Mouse (Mus musculus) heart, postnatal 10 days (tissue): ENCODE measurements around the gene Sh2d6. TPM values are rescaled to one million over a fixed set of nuclear protein-coding genes. Genes with fewer than 3 reads are reported as not detected.
"Not testable (repeated sequence)": the region's sequence is repeated elsewhere in the genome, so short reads cannot be mapped to it uniquely, and the experiment has no call there.

Source experiments
- DNase-seq, 2 experiments: peaks; one replicate each; pipeline ENCODE4 v3.0.0; 2021
- intact Hi-C: fragments of 180-260 bp; cut with DNase I; formaldehyde crosslinking; loops from one replicate; pipeline ENCODE4 v1.15.1; 2025
- total RNA-seq, 2 experiments: library from RNA; stranded (reverse); gene quantifications; 2 replicates each; pipeline ENCODE4 v1.2.3; 2021

Gene Sh2d6
- total RNA-seq, 2 experiments from 2014 or later, result 0.40 TPM; not detected in 1

- no peak for DNase-seq
- intact Hi-C loops, result loop anchor here (5.0 kb wide), 1 partner anchor 73 kb away; the partner anchor contains the start of gene Mat2a
These were observed 11.6 kb downstream of the Sh2d6 start for GRCm38 (mm10) chr6:72509872-72510435.

- DNase-seq, result no peak
- intact Hi-C loops, result no loop called here
These were observed 12.9 kb downstream of the Sh2d6 start for GRCm38 (mm10) chr6:72508596-72508995.

GRCm38 (mm10) chr6:72506104-72506503, 15.4 kb downstream of the Sh2d6 start:
- intact Hi-C loops, result no loop called here
- no peak for DNase-seq

GRCm38 (mm10) chr6:72503939-72504338, 17.6 kb downstream of the Sh2d6 start:
- intact Hi-C loops, result no loop called here
- peak; percentile 55 to 65 for DNase-seq

- intact Hi-C loops, result no loop called here
- no peak for DNase-seq
These were observed 18.2 kb downstream of the Sh2d6 start for GRCm38 (mm10) chr6:72503309-72503708.

GRCm38 (mm10) chr6:72498950-72499349, 22.6 kb downstream of the Sh2d6 start:
- intact Hi-C loops, result no loop called here
- no peak for DNase-seq

GRCm38 (mm10) chr6:72492892-72493291, 28.6 kb downstream of the Sh2d6 start:
- peak in 1 of 2 experiments; percentile 36 for DNase-seq
- intact Hi-C loops, result loop anchor here (5.0 kb wide), 1 partner anchor 34 kb away; no protein-coding TSS in a partner anchor

GRCm38 (mm10) chr6:72491151-72491550, 30.4 kb downstream of the Sh2d6 start:
- intact Hi-C loops, result loop anchor here (5.0 kb wide), 1 partner anchor 36 kb away; no protein-coding TSS in a partner anchor
- peak; percentile 46 to 47 for DNase-seq

- DNase-seq, result no peak
- intact Hi-C loops, result no loop called here
These were observed 32.0 kb downstream of the Sh2d6 start for GRCm38 (mm10) chr6:72489534-72489933.

- peak; percentile 68 to 69 for DNase-seq
- intact Hi-C loops, result no loop called here
These were observed 32.7 kb downstream of the Sh2d6 start for GRCm38 (mm10) chr6:72488850-72489249.

- DNase-seq, result no peak
- intact Hi-C loops, result no loop called here
These were observed 34.2 kb downstream of the Sh2d6 start for GRCm38 (mm10) chr6:72487282-72487681.

GRCm38 (mm10) chr6:72486307-72486706, 35.2 kb downstream of the Sh2d6 start:
- DNase-seq, result no peak
- intact Hi-C loops, result no loop called here

GRCm38 (mm10) chr6:72484887-72485286, 36.6 kb downstream of the Sh2d6 start:
- DNase-seq, result no peak
- intact Hi-C loops, result no loop called here

GRCm38 (mm10) chr6:72482156-72482555, 39.4 kb downstream of the Sh2d6 start:
- intact Hi-C loops, result no loop called here
- DNase-seq, result no peak

- intact Hi-C loops, result no loop called here
- no peak for DNase-seq
These were observed 41.1 kb downstream of the Sh2d6 start for GRCm38 (mm10) chr6:72480422-72480702.

- intact Hi-C loops, result no loop called here
- no peak for DNase-seq
These were observed 41.7 kb downstream of the Sh2d6 start for GRCm38 (mm10) chr6:72479645-72480421.

- intact Hi-C loops, DNase-seq: not testable (repeated sequence)
These were observed 42.8 kb downstream of the Sh2d6 start for GRCm38 (mm10) chr6:72478691-72479090.

GRCm38 (mm10) chr6:72477621-72478020, 43.9 kb downstream of the Sh2d6 start:
- peak in 1 of 2 experiments; percentile 29 for DNase-seq
- intact Hi-C loops, result no loop called here

GRCm38 (mm10) chr6:72476836-72477235, 44.7 kb downstream of the Sh2d6 start:
- intact Hi-C loops, result no loop called here
- DNase-seq, result no peak

- DNase-seq, result peak; percentile 46 to 63
- intact Hi-C loops, result no loop called here
These were observed 46.1 kb downstream of the Sh2d6 start for GRCm38 (mm10) chr6:72475221-72475985.

GRCm38 (mm10) chr6:72473264-72474041, 48.1 kb downstream of the Sh2d6 start:
- intact Hi-C loops, result no loop called here
- DNase-seq, result peak; percentile 72 to 73
